Mouse (Mus musculus) heart, postnatal 0 days (tissue): ENCODE data around the gene Ebf4.

Experiments
- CTCF ChIP-seq: IDR thresholded peaks from 2 replicates; pipeline ENCODE4 v1.5.1; 2016; ENCODE audit warnings: antibody characterized with exemption, control low read depth, low read depth
- EP300 ChIP-seq: IDR thresholded peaks from 2 replicates; pipeline ENCODE4 v1.6.1; 2016; ENCODE audit warnings: antibody characterized with exemption, low read depth

DNA sequence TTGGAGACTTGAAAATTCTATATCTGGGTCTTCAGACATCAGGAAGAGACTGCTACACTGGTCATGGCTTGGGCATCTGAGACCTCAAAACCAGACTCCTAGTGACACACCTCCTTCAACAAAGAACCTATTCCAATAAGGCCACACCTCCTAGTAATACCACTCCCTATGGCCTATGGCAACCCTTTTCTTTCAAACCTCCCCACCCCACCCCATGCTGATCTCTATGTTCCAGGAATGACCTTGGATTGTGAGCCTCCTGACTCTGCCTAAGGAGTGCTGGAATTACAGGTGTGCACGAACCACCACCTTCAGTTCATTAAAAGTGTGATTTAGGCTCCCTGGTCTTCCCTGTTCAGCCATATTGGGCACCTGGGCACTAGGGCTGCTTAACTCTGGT, 105.1 kb downstream of the Ebf4 start:
- no peak for TF ChIP-seq CTCF
- no peak for TF ChIP-seq EP300
